Comparison of ENCODE assay signal across 8 mouse cellular contexts in the genomic region with DNA sequence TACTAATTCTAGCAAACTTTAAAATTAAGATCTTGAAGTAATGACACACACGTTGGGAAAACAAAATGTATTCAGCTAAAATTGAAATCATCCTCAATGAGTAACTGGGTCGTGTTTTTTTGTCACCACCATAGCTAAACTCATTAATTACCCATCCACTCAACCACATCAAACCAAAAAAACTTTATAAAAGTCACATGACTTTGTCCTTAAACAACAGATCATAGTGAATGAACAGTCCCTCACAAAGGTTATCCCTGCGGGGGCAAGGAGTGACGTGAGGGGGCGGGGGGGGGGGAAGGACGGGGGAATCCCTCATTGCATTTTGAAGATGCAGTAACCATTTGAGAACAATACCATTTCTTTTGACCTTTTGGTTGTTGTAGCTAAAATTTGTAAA. TPM values are rescaled to one million over a fixed set of nuclear protein-coding genes. Genes with fewer than 3 reads are reported as not detected.
DNase-seq lines count a peak whose midpoint lies in the region; ATAC-seq and TF ChIP-seq lines count a peak whose summit lies in the region.

No protein-coding gene starts in this region.

- no peak for TF ChIP-seq CTCF in midbrain, postnatal 0 days (IDR thresholded peaks at IDR 0.05)

- no peak for ATAC-seq in forebrain, embryonic 16.5 days
- ATAC-seq in limb, embryonic 14.5 days (ENCODE audit: low FRiP score, low read depth): no peak
- no peak for ATAC-seq in hindbrain, embryonic 14.5 days (ENCODE audit: low FRiP score)
- ATAC-seq in midbrain, postnatal 0 days (ENCODE audit: low FRiP score): no peak

- WGBS in forebrain, embryonic 10.5 days: 46% methylated on average over 4 of the region's 6 CpGs
- WGBS in forebrain, embryonic 16.5 days: 45% methylated on average over 4 of the region's 6 CpGs
- WGBS in limb, embryonic 14.5 days: 71% methylated on average over 5 of the region's 6 CpGs
- 67% methylated on average over 6 of the region's 6 CpGs for WGBS in limb, embryonic 10.5 days
- 51% methylated on average over 6 of the region's 6 CpGs for WGBS in hindbrain, embryonic 14.5 days
- WGBS in midbrain, postnatal 0 days: 42% methylated on average over 5 of the region's 6 CpGs

- no peaks in the 10 kb centered on the region for H3K27me3 ChIP-seq in forebrain, embryonic 10.5 days (ENCODE audit: poor library complexity, severe bottlenecking)
- no peaks in the 10 kb centered on the region for H3K27me3 ChIP-seq in forebrain, embryonic 16.5 days (replicated peaks; ENCODE audit: control insufficient read depth, insufficient read depth, low read length)
- no peaks in the 10 kb centered on the region for H3K27me3 ChIP-seq in limb, embryonic 14.5 days (ENCODE audit: control insufficient read depth, insufficient read depth, low read length)
- no peaks in the 10 kb centered on the region for H3K27me3 ChIP-seq in limb, embryonic 10.5 days (ENCODE audit: low read depth, poor library complexity, severe bottlenecking)
- no peaks in the 10 kb centered on the region for H3K27me3 ChIP-seq in hindbrain, embryonic 14.5 days (ENCODE audit: control insufficient read depth, insufficient read depth, low read length)
- no peaks in the 10 kb centered on the region for H3K27me3 ChIP-seq in midbrain, postnatal 0 days (ENCODE audit: insufficient read depth, low read length)

- no peaks in the 10 kb centered on the region for H3K4me1 ChIP-seq in forebrain, embryonic 10.5 days
- no peaks in the 10 kb centered on the region for H3K4me1 ChIP-seq in forebrain, embryonic 16.5 days (replicated peaks; ENCODE audit: control insufficient read depth, insufficient read depth, low read length)
- H3K4me1 ChIP-seq in limb, embryonic 14.5 days (ENCODE audit: control insufficient read depth, insufficient read depth, low read length): no peaks in the 10 kb centered on the region
- no peaks in the 10 kb centered on the region for H3K4me1 ChIP-seq in limb, embryonic 10.5 days
- H3K4me1 ChIP-seq in hindbrain, embryonic 14.5 days (replicated peaks; ENCODE audit: control insufficient read depth, insufficient read depth, low read length): no peaks in the 10 kb centered on the region
- H3K4me1 ChIP-seq in midbrain, postnatal 0 days (ENCODE audit: insufficient read depth, low read length): no peaks in the 10 kb centered on the region

- DNase-seq in forebrain, embryonic 10.5 days (ENCODE audit: extremely low spot score, low spot score): no peak
- DNase-seq in limb, embryonic 14.5 days (ENCODE audit: low spot score): no peak
- DNase-seq in limb, embryonic 10.5 days (ENCODE audit: low spot score): no peak
- no peak for DNase-seq in hindbrain, embryonic 14.5 days (ENCODE audit: low spot score)
- no peak for DNase-seq in midbrain, postnatal 0 days (ENCODE audit: low spot score)
- DNase-seq in gastrocnemius, postnatal 25 days: no peak
- DNase-seq in spleen, postnatal 4 days (ENCODE audit: low spot score in 2 of 2): no peak

- peak overlapping the region; percentile 54 for H3K4me3 ChIP-seq in forebrain, embryonic 10.5 days
- no peak overlapping the region for H3K4me3 ChIP-seq in forebrain, embryonic 16.5 days (replicated peaks; ENCODE audit: low read length)
- peak overlapping the region; percentile 41; the same call in 1 of the 2 replicates for H3K4me3 ChIP-seq in limb, embryonic 14.5 days (replicated peaks; ENCODE audit: low read length)
- H3K4me3 ChIP-seq in limb, embryonic 10.5 days: no peak overlapping the region
- H3K4me3 ChIP-seq in hindbrain, embryonic 14.5 days (replicated peaks; ENCODE audit: low read length): peak overlapping the region; percentile 40; the same call in 1 of the 2 replicates
- peak overlapping the region; percentile 36; the same call in 1 of the 2 replicates for H3K4me3 ChIP-seq in midbrain, postnatal 0 days (ENCODE audit: low read depth, low read length)

- H3K27ac ChIP-seq in forebrain, embryonic 10.5 days: no peak overlapping the region
- H3K27ac ChIP-seq in forebrain, embryonic 16.5 days (ENCODE audit: low read length): no peak overlapping the region
- H3K27ac ChIP-seq in limb, embryonic 14.5 days (replicated peaks; ENCODE audit: low read depth, low read length): no peak overlapping the region
- no peak overlapping the region for H3K27ac ChIP-seq in limb, embryonic 10.5 days
- H3K27ac ChIP-seq in hindbrain, embryonic 14.5 days: no peak overlapping the region
- H3K27ac ChIP-seq in midbrain, postnatal 0 days (ENCODE audit: low read depth, low read length): no peak overlapping the region

- H3K36me3 ChIP-seq in forebrain, embryonic 10.5 days (replicated peaks): no peaks in the 10 kb centered on the region
- H3K36me3 ChIP-seq in forebrain, embryonic 16.5 days (ENCODE audit: control insufficient read depth, insufficient read depth): no peaks in the 10 kb centered on the region
- no peaks in the 10 kb centered on the region for H3K36me3 ChIP-seq in limb, embryonic 14.5 days (ENCODE audit: control insufficient read depth, insufficient read depth, low read length)
- H3K36me3 ChIP-seq in limb, embryonic 10.5 days: no peaks in the 10 kb centered on the region
- no peaks in the 10 kb centered on the region for H3K36me3 ChIP-seq in hindbrain, embryonic 14.5 days (replicated peaks; ENCODE audit: control insufficient read depth, insufficient read depth)
- H3K36me3 ChIP-seq in midbrain, postnatal 0 days (ENCODE audit: insufficient read depth, low read length): no peaks in the 10 kb centered on the region

- H3K4me2 ChIP-seq in forebrain, embryonic 16.5 days (ENCODE audit: low read length): no peak overlapping the region
- no peak overlapping the region for H3K4me2 ChIP-seq in limb, embryonic 14.5 days (replicated peaks; ENCODE audit: low read depth, low read length, severe bottlenecking)
- peak overlapping the region; percentile 31 for H3K4me2 ChIP-seq in hindbrain, embryonic 14.5 days (replicated peaks)
- H3K4me2 ChIP-seq in midbrain, postnatal 0 days (ENCODE audit: low read depth, low read length, poor library complexity, severe bottlenecking): no peak overlapping the region

- no peak for TF ChIP-seq POLR2A in limb, embryonic 14.5 days (IDR thresholded peaks at IDR 0.05; ENCODE audit: borderline replicate concordance, extremely low read depth, insufficient read depth, insufficient read length)

- no peak overlapping the region for H3K9ac ChIP-seq in forebrain, embryonic 16.5 days (replicated peaks; ENCODE audit: low read depth, low read length)
- no peak overlapping the region for H3K9ac ChIP-seq in limb, embryonic 14.5 days (ENCODE audit: low read depth, low read length, severe bottlenecking)
- no peak overlapping the region for H3K9ac ChIP-seq in hindbrain, embryonic 14.5 days
- no peak overlapping the region for H3K9ac ChIP-seq in midbrain, postnatal 0 days (replicated peaks; ENCODE audit: low read length, poor library complexity, severe bottlenecking)

- no peaks in the 10 kb centered on the region for H3K9me3 ChIP-seq in forebrain, embryonic 10.5 days
- H3K9me3 ChIP-seq in forebrain, embryonic 16.5 days (ENCODE audit: control insufficient read depth, low read length): no peaks in the 10 kb centered on the region
- H3K9me3 ChIP-seq in limb, embryonic 14.5 days (ENCODE audit: control insufficient read depth, low read length): no peaks in the 10 kb centered on the region
- H3K9me3 ChIP-seq in limb, embryonic 10.5 days (replicated peaks): no peaks in the 10 kb centered on the region
- H3K9me3 ChIP-seq in hindbrain, embryonic 14.5 days (ENCODE audit: control insufficient read depth, low read length): no peaks in the 10 kb centered on the region
- H3K9me3 ChIP-seq in midbrain, postnatal 0 days (ENCODE audit: low read length): no peaks in the 10 kb centered on the region

RNA-seq across cellular contexts. Expression of a gene that starts 0.6 kb away (rescaled TPM):
- 19.0 and 19.1 TPM in 2 replicates for polyA plus RNA-seq in forebrain, embryonic 10.5 days (2016; fragmentation: Nextera tagmentation; extraction: Ambion mirVana)
- 7.5 and 9.7 TPM in 2 replicates for polyA plus RNA-seq in forebrain, embryonic 16.5 days (2015; fragmentation: Nextera tagmentation; extraction: Ambion mirVana)
- 1.7 and 11.5 TPM in 2 replicates for polyA plus RNA-seq in limb, embryonic 14.5 days (2012; rRNA removed)
- 18.5 TPM in 1 of 2 replicates, not detected in the other for polyA plus RNA-seq in limb, embryonic 14.5 days (2014; fragmentation: Nextera tagmentation; extraction: Ambion mirVana)
- 15.2 and 16.4 TPM in 2 replicates for polyA plus RNA-seq in limb, embryonic 10.5 days (2016; fragmentation: Nextera tagmentation; extraction: Ambion mirVana)
- 16.8 and 18.7 TPM in 2 replicates for polyA plus RNA-seq in hindbrain, embryonic 14.5 days (2014; fragmentation: Nextera tagmentation; extraction: Ambion mirVana)
- 15.3 and 22.9 TPM in 2 replicates for total RNA-seq in midbrain, postnatal 0 days (2014; rRNA removed)
- polyA plus RNA-seq in midbrain, postnatal 0 days (2015; fragmentation: Nextera tagmentation; extraction: Ambion mirVana): 9.5 TPM in 1 of 2 replicates, not detected in the other
- 10 to 100 TPM in 1 of 2 experiments, not detected in 1; 12.8 TPM for total RNA-seq in gastrocnemius, postnatal 25 days (2021)

RNA-seq across cellular contexts. Expression of a gene that starts 40.3 kb away (rescaled TPM):
- 19.6 and 22.0 TPM in 2 replicates for polyA plus RNA-seq in forebrain, embryonic 10.5 days (2016; fragmentation: Nextera tagmentation; extraction: Ambion mirVana)
- polyA plus RNA-seq in forebrain, embryonic 16.5 days (2015; fragmentation: Nextera tagmentation; extraction: Ambion mirVana): 15.0 and 24.0 TPM in 2 replicates
- polyA plus RNA-seq in limb, embryonic 14.5 days (2012; rRNA removed): 2.8 and 20.5 TPM in 2 replicates
- polyA plus RNA-seq in limb, embryonic 14.5 days (2014; fragmentation: Nextera tagmentation; extraction: Ambion mirVana): 38.2 TPM in 1 of 2 replicates, not detected in the other
- polyA plus RNA-seq in limb, embryonic 10.5 days (2016; fragmentation: Nextera tagmentation; extraction: Ambion mirVana): 20.3 and 24.5 TPM in 2 replicates
- polyA plus RNA-seq in hindbrain, embryonic 14.5 days (2014; fragmentation: Nextera tagmentation; extraction: Ambion mirVana): 29.7 and 31.1 TPM in 2 replicates
- 20.4 and 21.4 TPM in 2 replicates for total RNA-seq in midbrain, postnatal 0 days (2014; rRNA removed)
- 36.5 TPM in 1 of 2 replicates, not detected in the other for polyA plus RNA-seq in midbrain, postnatal 0 days (2015; fragmentation: Nextera tagmentation; extraction: Ambion mirVana)
- total RNA-seq in gastrocnemius, postnatal 25 days (2021): 10 to 100 TPM in 1 of 2 experiments, not detected in 1; 52.7 TPM

Comparison
In these comparisons a context has a peak if more than half of its experiments do, and no peak if none do; other contexts are left out.
1. H3K4me3 ChIP-seq: peak in forebrain, embryonic 10.5 days (single experiment), limb, embryonic 14.5 days (single experiment), hindbrain, embryonic 14.5 days (single experiment) and midbrain, postnatal 0 days (single experiment); none in forebrain, embryonic 16.5 days (single experiment) and limb, embryonic 10.5 days (single experiment).